Mouse (Mus musculus) B cell, adult 2 months (primary cell): ENCODE results near the gene Gm27179.
"Not testable (repeated sequence)": the region's sequence is repeated elsewhere in the genome, so short reads cannot be mapped to it uniquely, and the experiment has no call there.

ENCODE experiments used
- DNase-seq, 2 experiments: peaks; one replicate each; pipeline ENCODE4 v3.0.0; 2022

The Gm27179 gene

DNA sequence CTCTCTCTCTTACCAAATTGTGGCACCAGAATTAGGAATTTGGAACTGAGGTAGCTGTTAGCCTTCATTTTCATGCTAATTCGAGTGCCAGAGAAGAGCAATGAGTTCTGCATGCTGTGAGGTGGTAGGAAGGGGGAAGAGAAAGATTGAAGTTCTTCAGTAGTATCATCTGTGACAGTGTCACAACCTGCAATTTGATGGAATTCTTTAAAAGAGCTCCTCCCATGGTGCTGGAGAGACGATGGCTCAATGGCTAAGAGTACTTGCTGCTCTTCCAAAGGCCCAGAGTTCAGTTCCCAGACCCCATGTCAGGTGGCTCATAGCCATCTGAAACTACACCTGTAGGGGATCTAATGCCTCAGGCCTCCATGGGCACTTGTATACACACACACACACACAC, at the start of gene Gm27179:
Gm27179 (minus strand) TSS at position 101 of the 400 bp plus-strand sequence.
- DNase-seq, result not testable (repeated sequence)

DNA sequence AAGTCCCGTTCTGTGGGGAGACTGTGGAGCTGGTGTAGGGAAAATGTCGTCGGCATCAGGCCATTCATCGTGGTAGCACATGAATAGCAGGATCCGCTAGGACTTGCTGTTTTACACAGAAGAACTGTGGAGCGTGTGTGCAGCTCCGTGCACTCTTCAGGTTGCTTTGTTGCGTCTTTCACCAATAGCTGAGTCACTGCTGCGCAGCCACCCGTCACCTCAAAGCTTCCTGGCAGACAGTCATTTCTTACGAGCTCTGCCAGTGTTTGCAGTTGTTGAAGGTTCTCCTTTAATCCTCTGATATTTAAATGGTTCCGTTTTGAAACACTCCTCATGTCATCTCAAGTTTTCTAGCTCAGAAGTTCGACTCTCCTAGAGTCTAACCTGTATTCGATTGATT, 45.2 kb upstream of the Gm27179 start:
- not testable (repeated sequence) for DNase-seq

DNA sequence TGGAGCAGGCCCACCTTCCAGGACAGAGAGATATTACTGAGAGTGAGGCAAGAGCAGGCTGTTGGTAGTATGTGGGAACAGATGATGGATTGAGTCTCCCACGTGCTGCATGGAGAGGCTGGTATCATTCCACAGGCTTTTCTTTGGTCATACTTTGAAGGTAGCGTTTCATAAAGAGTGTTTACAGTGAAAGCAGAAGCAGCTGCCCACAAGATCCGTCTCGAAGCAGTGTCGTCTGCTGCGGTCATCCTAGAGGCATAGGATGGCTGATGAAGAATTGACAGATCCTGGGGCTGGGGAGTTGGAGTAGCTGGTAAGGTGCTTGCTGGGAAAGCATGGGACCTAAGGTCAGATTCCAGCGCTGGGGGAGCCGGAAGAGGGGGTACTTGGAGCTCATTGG, 44.5 kb upstream of the Gm27179 start:
- not testable (repeated sequence) for DNase-seq

DNA sequence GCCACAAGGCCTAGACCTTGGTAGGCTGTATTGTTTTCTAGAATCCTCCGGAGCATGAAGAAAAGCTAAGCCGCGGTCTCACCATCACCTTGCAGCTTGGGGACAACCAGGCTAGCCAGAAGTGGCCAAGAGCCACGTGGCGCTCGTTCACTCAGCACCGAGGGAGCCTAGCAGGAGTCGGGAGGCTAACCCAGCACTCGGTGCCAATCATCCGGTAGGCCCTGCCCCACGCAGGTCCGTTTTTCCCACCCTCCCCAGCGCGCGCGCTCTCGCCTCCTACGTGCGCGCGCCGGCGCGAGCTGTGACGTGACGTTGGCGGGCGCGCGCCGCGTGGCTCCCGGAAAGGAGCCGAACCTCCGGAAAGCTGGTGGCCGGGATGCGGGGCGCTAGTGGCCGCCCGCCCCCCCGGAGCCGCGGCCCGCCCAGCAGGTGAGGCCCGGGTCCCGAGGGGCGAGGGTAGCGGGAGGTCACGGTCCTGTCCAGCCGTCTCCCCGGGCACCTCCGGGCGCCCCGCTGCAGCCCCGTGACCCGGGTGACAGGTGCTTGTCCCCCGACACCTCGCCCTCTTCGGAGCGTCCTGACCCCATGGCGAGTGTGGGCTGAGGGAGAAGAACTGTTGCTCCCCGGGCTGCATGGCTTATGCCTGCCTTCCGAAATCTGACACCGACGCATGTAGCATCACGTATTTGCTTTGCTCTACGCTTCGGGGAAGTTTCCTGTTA, 42.9 kb upstream of the Gm27179 start, which contains the start of gene Entpd4b:
Entpd4b (plus strand) TSS at position 315 of the 722 bp plus-strand sequence.
- DNase-seq, result not testable (repeated sequence)

DNA sequence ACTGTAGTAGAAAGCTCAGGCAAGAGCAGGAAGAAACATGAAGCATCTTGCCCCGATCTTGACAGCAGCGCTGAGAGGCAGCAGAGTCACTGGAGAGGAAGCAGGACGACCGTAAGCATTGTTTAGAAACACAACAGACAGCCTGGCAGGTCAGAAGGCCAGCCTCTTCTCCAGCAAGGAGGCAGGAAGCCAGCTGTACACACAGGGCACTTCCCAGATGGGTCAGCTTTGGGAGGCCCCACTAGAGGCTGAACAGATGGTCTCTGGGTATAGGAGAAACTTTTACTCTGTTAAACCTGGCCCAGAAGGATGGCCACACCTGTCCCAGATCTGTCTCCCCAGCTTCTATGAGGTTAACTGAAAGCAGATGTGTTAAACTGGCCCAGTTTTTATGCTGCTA, 35.0 kb upstream of the Gm27179 start:
- DNase-seq, result not testable (repeated sequence)

DNA sequence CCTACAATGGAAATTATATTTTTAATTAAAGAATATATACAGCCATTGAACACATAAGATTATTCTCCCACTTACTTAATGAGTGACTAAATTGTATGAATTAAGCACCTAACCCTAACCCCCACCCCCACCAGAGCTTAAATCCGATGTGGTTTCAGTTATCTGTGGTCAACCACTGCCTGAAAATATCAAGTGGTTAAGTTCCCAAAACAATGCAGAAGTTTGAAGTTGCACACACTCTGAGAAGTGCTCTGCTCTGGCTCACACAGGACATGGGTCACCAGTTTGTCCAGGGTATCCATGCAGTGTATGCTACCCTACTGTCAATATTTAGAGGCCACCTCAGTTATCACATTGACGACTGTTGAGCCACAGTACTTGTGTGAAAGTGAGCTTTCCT, 32.7 kb upstream of the Gm27179 start:
- DNase-seq, result not testable (repeated sequence)

DNA sequence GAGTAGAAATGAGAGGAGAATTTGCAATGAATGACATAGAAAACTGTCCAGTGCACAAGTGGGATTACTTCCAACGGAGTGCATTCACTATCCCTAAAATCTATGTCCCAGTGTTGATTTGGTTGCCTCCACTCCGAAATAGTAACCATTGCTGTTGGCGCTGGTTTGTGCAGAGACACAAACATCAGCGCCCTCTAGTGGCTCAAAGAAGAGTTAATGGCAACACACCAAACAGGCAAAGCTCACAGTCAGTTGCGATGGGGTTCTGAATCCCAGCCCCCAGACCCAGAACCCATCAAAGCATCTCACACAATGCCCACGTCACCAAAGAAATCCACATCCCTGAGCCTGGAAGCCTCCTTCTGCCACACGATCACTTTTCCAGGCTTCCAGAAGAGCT, 31.7 kb upstream of the Gm27179 start:
- DNase-seq, result not testable (repeated sequence)

DNA sequence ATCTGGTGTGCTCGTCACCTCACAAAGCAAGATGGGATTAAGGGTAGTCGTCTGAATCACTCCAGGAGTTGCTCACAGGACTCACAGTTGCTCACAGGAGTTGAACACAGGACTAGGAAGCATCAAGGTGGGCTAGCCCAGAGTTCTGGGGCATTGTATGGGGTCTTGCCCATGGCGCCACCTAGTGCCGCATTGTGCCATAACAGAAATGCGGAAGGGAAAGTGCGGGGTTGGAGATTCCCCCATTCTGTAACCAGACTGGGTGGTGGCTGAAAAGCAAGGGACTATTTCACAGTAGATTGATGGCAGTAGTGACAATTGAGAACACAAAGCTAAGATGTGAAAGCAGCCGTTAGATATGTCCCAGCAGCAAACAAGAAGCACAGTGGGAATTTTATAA, 30.3 kb upstream of the Gm27179 start:
- DNase-seq, result not testable (repeated sequence)

DNA sequence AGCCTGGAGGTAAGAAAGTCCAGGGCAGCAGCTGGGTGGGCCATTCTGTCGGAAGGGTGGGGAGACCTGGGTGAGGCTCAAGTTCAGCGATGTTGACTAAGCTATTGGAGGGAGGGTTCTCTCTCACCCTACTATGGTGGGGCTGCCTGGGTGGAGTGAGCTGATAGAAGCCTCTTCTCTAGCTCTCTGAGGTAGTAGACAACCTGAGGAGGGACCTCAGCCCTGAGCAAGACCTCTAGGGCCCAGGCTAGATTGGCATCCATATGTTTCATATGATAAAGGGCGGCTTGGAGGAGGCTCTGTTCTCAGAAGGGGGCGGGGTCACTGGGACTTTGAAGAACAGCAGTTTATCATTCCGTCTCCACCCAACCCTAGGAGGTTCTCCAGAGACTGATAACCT, 27.8 kb upstream of the Gm27179 start:
- not testable (repeated sequence) for DNase-seq

DNA sequence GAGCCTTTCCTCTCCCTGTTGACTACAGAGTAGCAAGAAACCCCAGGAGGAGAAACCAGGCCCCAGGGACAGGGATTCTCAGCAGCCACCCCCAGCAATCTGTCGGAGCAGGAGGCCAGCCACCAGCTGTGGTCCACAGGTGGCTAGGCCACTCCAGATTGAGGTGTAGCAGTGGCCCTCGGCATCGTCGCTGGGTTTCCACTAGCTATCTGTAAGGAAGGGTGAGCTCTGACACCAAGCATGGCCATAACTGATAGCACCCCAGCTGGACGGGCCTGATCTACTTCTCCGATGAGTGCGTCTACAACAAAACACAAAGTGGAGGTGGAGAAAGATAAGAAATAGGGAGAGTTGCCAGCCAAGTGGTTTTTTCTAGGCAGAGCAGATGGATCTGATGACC, 24.2 kb upstream of the Gm27179 start:
- DNase-seq, result not testable (repeated sequence)

DNA sequence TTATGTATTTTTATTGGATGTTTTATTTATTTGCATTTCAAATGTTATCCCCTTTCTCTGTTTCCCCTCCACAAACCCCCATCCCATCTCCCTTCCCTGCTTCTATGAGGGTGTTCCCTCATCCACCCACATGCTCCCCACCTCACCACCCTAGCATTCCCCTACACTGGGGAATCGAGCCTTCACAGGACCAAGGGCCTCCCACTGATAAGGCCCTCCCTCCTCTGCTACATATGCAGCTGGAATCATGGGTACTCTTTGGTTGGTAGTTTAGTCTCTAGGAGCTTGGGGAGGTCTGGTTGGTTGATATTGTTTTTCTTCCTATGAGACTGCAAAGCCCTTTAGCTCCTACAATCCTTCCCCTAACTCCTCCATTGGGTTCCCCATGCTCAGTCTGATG, 13.9 kb upstream of the Gm27179 start:
- not testable (repeated sequence) for DNase-seq

DNA sequence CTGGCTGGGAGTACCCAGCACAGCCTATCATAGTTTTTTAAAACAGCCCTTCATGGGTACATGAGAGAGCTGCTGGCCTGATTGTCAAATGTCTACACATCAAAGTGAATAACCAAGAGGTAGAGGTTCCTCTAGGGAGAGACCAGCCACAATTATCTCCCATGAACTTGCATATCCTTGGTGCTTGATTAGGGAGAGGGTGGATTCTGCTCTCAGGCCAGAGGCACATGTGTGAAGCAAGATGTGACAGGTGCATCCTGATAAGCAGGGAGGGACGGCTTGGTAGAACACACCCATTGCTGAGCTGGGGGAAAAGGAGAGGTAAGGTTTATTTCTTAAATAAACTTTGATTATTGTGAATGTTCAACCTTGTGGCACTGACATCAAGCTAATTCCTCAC, 10.7 kb upstream of the Gm27179 start:
- DNase-seq, result not testable (repeated sequence)

DNA sequence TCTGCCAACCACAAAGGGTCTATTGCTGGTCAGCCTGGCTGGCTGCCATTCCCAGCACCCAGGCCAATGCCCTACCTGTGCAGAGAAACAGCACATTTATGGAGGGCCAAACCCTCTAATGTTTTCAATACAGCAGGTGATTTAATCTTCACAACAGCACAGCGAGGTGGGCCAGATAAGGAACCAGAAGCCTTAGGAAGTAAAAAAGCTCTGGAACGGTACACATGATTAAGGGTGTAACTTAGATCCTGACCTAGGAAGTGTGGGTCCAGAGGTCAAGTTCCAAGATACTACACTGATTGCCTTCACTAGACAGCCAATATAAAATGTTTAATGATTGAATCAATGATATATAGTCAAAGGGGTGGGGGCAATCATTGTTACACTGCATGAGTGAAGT, 8.5 kb upstream of the Gm27179 start:
- DNase-seq, result not testable (repeated sequence)

DNA sequence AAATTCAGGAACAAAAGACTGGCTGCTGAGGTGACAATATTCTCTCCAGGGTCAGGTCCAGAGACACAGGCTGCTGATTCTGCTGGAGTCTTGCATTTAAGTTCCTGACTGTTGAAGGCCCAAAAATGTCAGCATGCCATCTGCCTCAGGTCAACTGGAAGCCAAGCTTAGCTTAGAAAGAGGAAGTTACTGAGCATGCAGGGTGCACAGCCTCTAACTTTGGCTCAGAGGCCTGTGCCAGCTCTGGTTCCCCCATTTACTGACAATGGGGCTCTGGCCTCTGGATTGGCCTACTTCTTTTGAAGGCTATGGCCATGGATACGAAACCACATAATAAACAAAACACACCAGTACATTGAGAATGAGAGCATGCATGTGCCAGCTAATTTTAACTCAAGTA, 5.3 kb downstream of the Gm27179 start:
- not testable (repeated sequence) for DNase-seq

DNA sequence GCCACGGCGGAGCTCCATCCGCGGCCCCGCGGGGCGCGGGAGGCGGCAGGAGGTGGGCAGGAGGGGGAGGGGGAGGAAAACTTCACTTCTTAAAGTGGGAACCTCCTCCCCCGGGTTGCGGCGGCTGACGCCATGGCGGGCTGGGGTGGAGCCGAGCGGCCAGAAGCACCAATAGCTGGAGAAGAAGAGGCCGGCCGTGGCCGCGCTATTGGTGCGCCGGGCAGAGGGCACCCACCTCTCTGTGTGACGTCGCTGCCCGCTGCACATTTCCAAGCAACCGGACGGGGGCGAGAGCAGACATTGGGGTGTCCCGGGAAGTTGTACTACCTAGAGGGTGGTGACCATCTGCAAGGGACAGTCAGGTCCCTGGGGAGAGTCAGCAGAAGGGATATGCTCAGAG, 9.2 kb downstream of the Gm27179 start, which contains the start of gene Gm16867:
Gm16867 (minus strand) TSS at position 189 of the 400 bp plus-strand sequence.
- DNase-seq, result not testable (repeated sequence)

DNA sequence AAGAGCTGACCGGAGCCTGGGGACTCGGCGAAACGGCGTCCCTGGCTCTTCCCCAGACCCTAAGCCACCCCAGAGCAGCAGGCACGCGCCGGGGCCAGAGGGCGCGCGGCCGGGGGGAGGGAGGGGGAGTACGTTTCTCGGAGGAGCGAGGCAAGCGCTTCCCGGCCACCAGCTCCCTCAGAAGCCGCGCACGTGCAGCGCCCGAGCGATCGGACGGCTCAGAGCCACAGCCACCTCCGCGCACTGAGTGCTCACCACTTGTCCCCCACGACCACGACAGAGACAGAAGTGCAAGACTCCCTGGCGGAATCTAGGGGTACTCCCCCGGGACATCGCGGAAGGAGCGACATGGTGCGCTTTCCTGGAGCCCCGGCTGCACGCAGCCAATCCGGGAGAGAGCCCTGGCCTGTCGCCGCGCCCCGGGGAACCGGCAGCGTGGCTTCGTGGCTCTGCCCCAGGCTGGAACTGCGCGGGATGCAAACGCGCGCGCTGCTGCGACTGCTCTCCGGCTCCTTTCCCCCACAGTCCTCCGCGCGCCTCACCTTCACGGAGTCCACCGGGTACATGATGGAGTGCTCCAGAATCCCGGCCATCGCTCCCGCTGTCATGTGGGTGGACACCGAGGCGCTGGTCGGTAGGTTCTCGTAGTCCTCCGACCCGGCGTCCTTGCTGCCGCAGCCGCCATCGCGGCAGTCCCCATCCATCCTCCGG, 9.8 kb downstream of the Gm27179 start:
- DNase-seq, result not testable (repeated sequence)

DNA sequence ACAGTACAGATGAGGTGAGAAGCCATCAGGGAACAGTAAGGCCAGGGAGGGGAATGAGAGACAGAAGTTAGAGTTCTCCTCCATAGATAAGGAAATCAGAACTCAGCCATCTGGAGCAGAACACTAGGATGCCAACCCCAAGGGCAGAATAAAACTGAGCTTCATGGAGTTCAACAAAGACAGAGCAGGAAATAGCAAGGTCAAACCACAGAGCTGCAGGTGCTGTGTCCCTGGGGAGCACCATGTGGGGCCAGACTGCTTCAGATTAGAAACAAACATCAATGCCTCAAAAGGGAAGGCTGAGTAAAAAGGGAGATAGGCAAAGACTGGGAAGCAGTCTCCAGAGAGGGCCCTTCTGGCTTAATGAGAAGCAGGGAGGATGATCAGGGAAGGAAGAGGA, 16.1 kb downstream of the Gm27179 start:
- not testable (repeated sequence) for DNase-seq

DNA sequence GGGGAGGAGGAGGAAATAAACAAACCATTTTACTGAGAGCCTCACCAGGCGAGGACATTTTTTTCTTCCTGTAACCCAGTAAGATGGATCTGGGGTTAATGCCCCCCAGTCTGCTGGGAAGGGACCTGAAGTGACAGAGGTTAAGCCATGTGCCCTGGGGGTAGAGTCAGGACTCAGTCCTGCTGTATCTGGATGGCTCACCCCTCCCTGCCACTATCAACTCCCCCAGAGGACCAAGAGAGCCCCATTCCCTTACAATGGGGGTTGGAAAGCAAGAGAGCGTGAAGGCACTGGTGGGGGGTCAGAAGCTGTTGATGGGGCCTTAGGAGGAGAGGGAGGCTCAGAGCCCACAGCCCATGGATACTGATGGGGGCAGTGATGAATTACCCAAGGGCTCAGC, 17.4 kb downstream of the Gm27179 start:
- not testable (repeated sequence) for DNase-seq

DNA sequence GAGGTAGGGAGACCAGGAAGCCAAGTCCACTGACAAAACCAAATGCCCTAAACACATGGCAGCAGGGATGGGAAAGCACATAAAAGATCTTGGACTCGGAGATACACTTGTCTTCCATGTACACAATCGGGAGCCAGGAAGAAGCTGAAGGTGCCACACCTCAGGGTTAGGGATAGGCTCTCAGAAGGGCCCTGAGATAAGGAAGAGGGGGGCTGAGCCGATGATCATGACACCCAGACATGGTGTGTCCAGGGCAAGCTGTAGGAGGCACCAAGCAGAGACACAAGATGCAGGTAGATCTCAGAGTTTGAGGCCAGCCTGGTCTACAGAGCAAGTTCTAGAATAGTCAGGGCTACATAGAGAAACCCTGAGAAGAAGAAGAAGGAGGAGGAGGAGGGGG, 17.8 kb downstream of the Gm27179 start:
- not testable (repeated sequence) for DNase-seq

DNA sequence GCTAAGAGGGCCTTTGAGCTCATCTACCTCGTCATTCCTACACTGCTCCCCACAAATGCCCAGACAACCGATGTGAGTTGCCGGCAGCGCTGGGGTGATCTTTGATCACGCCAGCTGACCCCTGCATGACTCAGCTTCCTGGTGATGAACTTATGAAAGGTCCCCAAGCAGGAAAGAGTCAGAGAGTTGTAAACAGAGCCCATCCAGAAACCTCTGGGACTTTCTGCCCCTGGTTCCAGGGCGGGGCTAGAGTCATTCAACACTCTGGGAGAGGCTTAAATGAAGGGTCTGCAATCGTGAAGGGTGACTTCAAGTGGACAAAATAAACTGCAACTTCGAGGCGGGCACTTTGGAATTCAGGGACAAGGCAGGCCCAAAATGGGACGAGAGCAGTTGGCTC, 24.3 kb downstream of the Gm27179 start:
- DNase-seq, result not testable (repeated sequence)

DNA sequence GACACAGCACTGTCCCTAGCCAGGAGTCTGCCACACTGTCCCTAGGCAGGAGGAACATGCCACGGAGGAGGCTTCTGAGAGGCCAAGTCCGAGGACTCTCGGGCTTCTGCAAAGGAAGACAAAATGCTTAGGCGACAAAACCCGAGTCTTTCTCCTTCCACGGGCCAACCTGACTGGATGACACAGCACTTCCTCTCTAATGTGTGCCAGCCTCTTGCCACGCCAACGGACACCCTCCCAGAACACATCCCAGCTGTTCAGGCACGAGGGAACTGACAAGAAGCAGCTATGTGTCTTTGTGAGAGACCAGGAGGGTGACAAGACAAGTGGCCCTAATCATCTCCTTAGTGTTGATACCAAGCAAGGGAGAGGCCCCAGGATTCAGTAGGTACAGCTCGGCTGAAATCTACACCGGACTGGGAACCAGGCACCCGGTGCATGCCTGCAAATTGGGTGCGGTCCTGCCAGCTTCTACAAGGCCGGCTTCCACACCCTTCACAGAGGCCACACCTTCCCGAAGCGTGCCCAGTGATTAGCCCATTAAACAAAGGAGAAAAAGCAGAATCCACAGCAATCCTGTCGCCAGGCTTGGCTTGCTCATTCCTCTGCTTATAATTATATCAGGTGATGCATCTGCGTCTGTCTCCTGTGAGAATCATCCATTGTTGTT, 26.7 kb downstream of the Gm27179 start:
- DNase-seq, result not testable (repeated sequence)

DNA sequence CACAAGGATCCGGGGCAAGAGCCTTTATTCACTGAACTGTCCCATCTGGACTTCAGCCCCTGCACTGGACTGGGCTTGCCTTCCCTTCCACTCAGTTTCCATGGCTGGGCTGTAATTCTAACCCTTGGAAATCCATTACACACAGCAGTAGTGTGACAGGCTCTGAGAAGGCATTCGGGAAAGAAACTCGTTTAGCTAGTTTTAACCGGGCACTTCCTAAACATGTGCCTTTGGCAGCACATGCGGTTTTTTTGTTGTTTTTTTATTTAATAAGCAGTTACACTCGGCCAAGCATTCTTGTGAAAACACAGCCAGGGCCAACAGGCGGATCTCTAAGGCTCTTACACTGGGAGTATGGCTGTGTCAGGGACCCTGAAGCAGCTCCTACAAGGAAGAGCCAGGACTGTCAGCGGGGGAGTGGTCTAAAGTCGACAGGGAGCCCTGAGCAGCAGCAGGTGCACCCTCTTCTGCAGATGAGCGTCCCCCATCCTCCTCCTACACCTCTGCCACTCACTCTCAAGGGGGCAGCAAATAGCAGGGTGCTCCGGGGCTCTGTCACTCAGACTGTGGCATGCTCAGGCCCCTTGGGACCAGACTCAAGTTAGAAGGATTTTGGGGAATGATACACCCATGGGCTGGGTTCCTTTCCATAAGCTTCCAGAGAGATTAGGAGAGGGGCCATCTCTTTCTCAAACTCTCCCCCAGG, 38.3 kb downstream of the Gm27179 start:
- not testable (repeated sequence) for DNase-seq

DNA sequence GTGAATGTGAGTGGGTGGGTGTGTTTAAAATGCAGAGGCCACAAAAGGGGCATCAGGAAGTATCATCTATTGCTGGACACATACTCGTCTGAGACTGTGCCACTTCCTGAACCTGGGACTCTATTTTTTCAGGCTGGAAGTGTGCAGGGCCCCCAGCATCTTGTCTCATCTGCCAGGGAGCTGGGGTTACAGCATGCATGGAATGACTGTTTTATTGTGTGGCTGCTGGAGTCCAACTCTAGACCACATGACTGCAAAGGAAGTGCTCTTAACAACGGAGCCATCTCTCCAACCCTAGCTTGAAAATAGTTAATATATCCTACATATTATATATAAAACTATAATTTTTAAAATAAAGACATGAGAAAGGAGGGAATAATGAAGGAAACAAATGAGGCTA, 39.0 kb downstream of the Gm27179 start:
- not testable (repeated sequence) for DNase-seq
